In genomic region chr10:7250455-7250854, GRCm38 (mm10) we compare ENCODE assay signal across 21 mouse cellular contexts.
"Had no signal": no experiment of that assay in that cellular context is flagged by ENCODE, and none has a peak within 500 bp of the region (broad histone marks: within the 10 kb centered on the region; RNA-seq: fewer than 3 reads in every experiment).

No protein-coding gene starts in this region.

- H3K9ac ChIP-seq: liver, postnatal 0 days; lung, embryonic 15.5 days; midbrain, embryonic 13.5 days; midbrain, embryonic 15.5 days; neural tube, embryonic 13.5 days; neural tube, embryonic 15.5 days had no signal

- H3K9me3 ChIP-seq: lung, embryonic 15.5 days; midbrain, embryonic 13.5 days; midbrain, embryonic 15.5 days; neural tube, embryonic 13.5 days; neural tube, embryonic 15.5 days had no signal

- DNase-seq: liver, postnatal 0 days; lung, adult 2 months; lung, postnatal 14 days; lung, postnatal 36 days; retina, postnatal 1 day; right cerebral cortex, adult 18-20 months; right cerebral cortex, postnatal 25 days; right cerebral cortex, postnatal 4 days; spleen, adult 18-20 months; thymus, adult 2 months; thymus, postnatal 25 days; thymus, postnatal 4 days had no signal

- ATAC-seq: liver, postnatal 0 days; lung, postnatal 0 days; midbrain, embryonic 13.5 days; midbrain, embryonic 15.5 days had no signal

- H3K4me1 ChIP-seq: lung, embryonic 15.5 days; megakaryocyte, embryonic 14.5 days; midbrain, embryonic 13.5 days; midbrain, embryonic 15.5 days; neural tube, embryonic 13.5 days; neural tube, embryonic 15.5 days had no signal

- H3K27ac ChIP-seq: lung, embryonic 15.5 days; macrophage; midbrain, embryonic 13.5 days; midbrain, embryonic 15.5 days; neural tube, embryonic 13.5 days; neural tube, embryonic 15.5 days had no signal

- H3K36me3 ChIP-seq: lung, embryonic 15.5 days; midbrain, embryonic 13.5 days; midbrain, embryonic 15.5 days; neural tube, embryonic 13.5 days; neural tube, embryonic 15.5 days had no signal

- H3K4me3 ChIP-seq: lung, embryonic 15.5 days; megakaryocyte, embryonic 14.5 days; midbrain, embryonic 13.5 days; midbrain, embryonic 15.5 days; neural tube, embryonic 13.5 days; neural tube, embryonic 15.5 days had no signal

- H3K4me2 ChIP-seq: lung, embryonic 15.5 days; midbrain, embryonic 11.5 days; midbrain, embryonic 13.5 days; midbrain, embryonic 15.5 days; neural tube, embryonic 13.5 days; neural tube, embryonic 15.5 days had no signal

- H3K27me3 ChIP-seq: lung, embryonic 15.5 days; megakaryocyte, embryonic 14.5 days; midbrain, embryonic 13.5 days; midbrain, embryonic 15.5 days; neural tube, embryonic 13.5 days; neural tube, embryonic 15.5 days had no signal
